Mouse (Mus musculus): ENCODE results near the gene Rbms3.

DNA sequence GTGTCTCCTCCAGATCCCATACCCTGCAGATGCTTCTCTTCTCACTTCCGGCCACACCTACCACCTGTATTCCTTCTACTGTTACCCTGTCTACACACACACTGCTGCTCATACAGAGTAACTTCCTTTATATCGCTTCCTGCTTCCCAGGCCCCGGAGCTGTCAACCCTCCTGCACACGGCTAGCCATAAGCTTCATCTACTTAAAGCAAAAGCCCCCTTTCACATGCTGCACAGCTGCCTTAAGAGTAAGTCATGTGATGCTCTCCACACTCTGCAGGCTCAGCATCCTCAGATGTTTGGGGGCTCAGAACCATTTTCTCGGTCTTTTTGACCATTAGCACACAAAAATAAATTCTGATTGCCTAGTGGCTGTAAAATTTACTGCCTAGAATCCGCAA lies 503.9 kb downstream of the Rbms3 start:
- TF ChIP-seq HCFC1 (IDR thresholded peaks at IDR 0.05; ENCODE audit: borderline replicate concordance, insufficient read depth, low read length): no peak
- no peak for TF ChIP-seq ZNF384 (IDR thresholded peaks at IDR 0.05; ENCODE audit: low read depth, low read length)
- no peak for TF ChIP-seq ZC3H11A (IDR thresholded peaks at IDR 0.05; ENCODE audit: borderline replicate concordance, low read depth, low read length)
- no peak for TF ChIP-seq CHD2 (IDR thresholded peaks at IDR 0.05; ENCODE audit: low read depth, low read length)
- TF ChIP-seq MAFK (IDR thresholded peaks at IDR 0.05; ENCODE audit: insufficient read depth, low read depth, low read length): no peak

All from ES-E14 (cell line).